Mouse (Mus musculus) liver, embryonic 14.5 days (tissue): Measurements from ENCODE around the gene Aadat.

ENCODE experiments used
- CTCF ChIP-seq: IDR thresholded peaks from 2 replicates; pipeline ENCODE4 v1.5.1; 2016; ENCODE audit warnings: antibody characterized with exemption, low read depth, control low read depth
- EP300 ChIP-seq: IDR thresholded peaks from 2 replicates; pipeline ENCODE4 v1.6.1; 2016; ENCODE audit warnings: antibody characterized with exemption, low read depth

DNA sequence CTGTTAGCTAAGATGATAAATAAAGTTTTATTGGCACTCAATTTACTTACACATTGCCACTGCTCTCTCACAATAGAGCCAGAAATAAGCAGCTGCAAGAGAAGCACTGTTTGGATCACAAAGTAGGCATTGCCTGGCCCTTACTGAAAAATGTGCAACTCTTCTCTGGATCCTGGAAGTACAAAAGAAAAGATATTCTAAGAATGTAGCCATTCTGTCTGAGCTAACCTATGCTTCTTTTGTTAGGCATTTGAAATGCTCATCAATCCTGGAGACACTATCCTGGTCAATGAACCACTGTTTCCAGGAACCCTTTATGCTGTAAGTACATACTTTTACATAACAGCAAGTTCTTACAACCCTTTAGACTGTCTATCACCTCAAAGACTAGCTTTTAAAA, 12.6 kb downstream of the Aadat start:
- TF ChIP-seq CTCF (no peak), EP300 (no peak)
